In genomic region chr6:114970386-114970785, GRCm38 (mm10) we compare ENCODE assay signal across 8 mouse cellular contexts. TPM values are rescaled to one million over a fixed set of nuclear protein-coding genes. Genes with fewer than 3 reads are reported as not detected.
DNase-seq lines count a peak whose midpoint lies in the region; ATAC-seq and TF ChIP-seq lines count a peak whose summit lies in the region.

No protein-coding gene starts in this region.

- DNase-seq in lung, postnatal 14 days, result no peak
- DNase-seq in ovary, postnatal 10 days (ENCODE audit: low spot score), result no peak
- DNase-seq in B cell, adult 2 months, result no peak

- peaks cover 22% of the 10 kb centered on the region for H3K4me1 ChIP-seq in lung, embryonic 15.5 days
- H3K4me1 ChIP-seq in embryonic facial prominence, embryonic 12.5 days, result peaks cover 10% of the 10 kb centered on the region; the same call in 1 of the 2 replicates
- H3K4me1 ChIP-seq in intestine, postnatal 0 days (replicated peaks; ENCODE audit: control insufficient read depth, insufficient read depth, low read length), result no peaks in the 10 kb centered on the region; the same call in 1 of the 2 replicates
- peaks cover 3% of the 10 kb centered on the region; the same call in 1 of the 2 replicates for H3K4me1 ChIP-seq in stomach, embryonic 14.5 days (ENCODE audit: control insufficient read depth, insufficient read depth, low read length)

- no peak overlapping the region for H3K4me3 ChIP-seq in lung, embryonic 15.5 days
- H3K4me3 ChIP-seq in embryonic facial prominence, embryonic 12.5 days, result 0 out of 2 replicates have a peak overlapping the region, but pooled peaks have one; percentile 2
- no peak overlapping the region; the same call in 1 of the 2 replicates for H3K4me3 ChIP-seq in intestine, postnatal 0 days (ENCODE audit: low read depth, low read length)
- H3K4me3 ChIP-seq in stomach, embryonic 14.5 days (ENCODE audit: low read depth, low read length), result no peak overlapping the region

- peak overlapping the region; percentile 97; the same call in 1 of the 2 replicates for H3K4me2 ChIP-seq in lung, embryonic 15.5 days
- H3K4me2 ChIP-seq in embryonic facial prominence, embryonic 12.5 days (replicated peaks), result peak overlapping the region; percentile 99
- H3K4me2 ChIP-seq in intestine, postnatal 0 days (replicated peaks; ENCODE audit: low read depth), result peak overlapping the region; percentile 96; the same call in 1 of the 2 replicates
- peak overlapping the region; percentile 99; the same call in 1 of the 2 replicates for H3K4me2 ChIP-seq in stomach, embryonic 14.5 days (replicated peaks; ENCODE audit: low read depth, low read length)

- H3K9ac ChIP-seq in lung, embryonic 15.5 days, result no peak overlapping the region
- no peak overlapping the region for H3K9ac ChIP-seq in embryonic facial prominence, embryonic 12.5 days
- H3K9ac ChIP-seq in intestine, postnatal 0 days (ENCODE audit: low read depth, low read length), result no peak overlapping the region
- no peak overlapping the region for H3K9ac ChIP-seq in stomach, embryonic 14.5 days (replicated peaks; ENCODE audit: low read depth, low read length)

- no peaks in the 10 kb centered on the region for H3K9me3 ChIP-seq in lung, embryonic 15.5 days
- H3K9me3 ChIP-seq in embryonic facial prominence, embryonic 12.5 days, result no peaks in the 10 kb centered on the region
- H3K9me3 ChIP-seq in intestine, postnatal 0 days (ENCODE audit: control insufficient read depth), result no peaks in the 10 kb centered on the region
- no peaks in the 10 kb centered on the region for H3K9me3 ChIP-seq in stomach, embryonic 14.5 days (ENCODE audit: control insufficient read depth, low read depth, low read length)

- no peak for ATAC-seq in lung, embryonic 15.5 days (ENCODE audit: borderline replicate concordance, extremely low read depth, low FRiP score, low TSS enrichment)
- ATAC-seq in embryonic facial prominence, embryonic 12.5 days (ENCODE audit: insufficient number of reproducible peaks, insufficient read depth, low FRiP score, low TSS enrichment), result no peak
- no peak for ATAC-seq in intestine, postnatal 0 days
- no peak for ATAC-seq in stomach, embryonic 14.5 days (ENCODE audit: insufficient number of reproducible peaks, insufficient read depth, low FRiP score, low read depth)
- ATAC-seq in erythroblast, adult 5-6 weeks (replicated peaks; ENCODE audit: low FRiP score, poor library complexity, severe bottlenecking), result no peak

- H3K27me3 ChIP-seq in lung, embryonic 15.5 days, result 0 out of 2 replicates have a peak, but pooled peaks cover 8% of the 10 kb centered on the region
- H3K27me3 ChIP-seq in embryonic facial prominence, embryonic 12.5 days, result peaks cover 6% of the 10 kb centered on the region; the same call in 1 of the 2 replicates
- H3K27me3 ChIP-seq in intestine, postnatal 0 days (replicated peaks; ENCODE audit: control insufficient read depth, insufficient read depth, low read length), result no peaks in the 10 kb centered on the region
- H3K27me3 ChIP-seq in stomach, embryonic 14.5 days (ENCODE audit: control insufficient read depth, insufficient read depth, low read length), result 0 out of 2 replicates have a peak, but pooled peaks cover 6% of the 10 kb centered on the region

- no peak overlapping the region for H3K27ac ChIP-seq in lung, embryonic 15.5 days
- H3K27ac ChIP-seq in embryonic facial prominence, embryonic 12.5 days, result 0 out of 2 replicates have a peak overlapping the region, but pooled peaks have one; percentile 36
- no peak overlapping the region for H3K27ac ChIP-seq in intestine, postnatal 0 days (ENCODE audit: low read depth, low read length)
- H3K27ac ChIP-seq in stomach, embryonic 14.5 days (ENCODE audit: low read length), result no peak overlapping the region

- no peaks in the 10 kb centered on the region for H3K36me3 ChIP-seq in lung, embryonic 15.5 days
- no peaks in the 10 kb centered on the region for H3K36me3 ChIP-seq in embryonic facial prominence, embryonic 12.5 days
- no peaks in the 10 kb centered on the region for H3K36me3 ChIP-seq in intestine, postnatal 0 days (ENCODE audit: control insufficient read depth, insufficient read depth)
- H3K36me3 ChIP-seq in stomach, embryonic 14.5 days (ENCODE audit: control insufficient read depth, insufficient read depth, low read length), result no peaks in the 10 kb centered on the region

- 29% methylated on average over 6 of the region's 6 CpGs for WGBS in lung, embryonic 15.5 days
- WGBS in embryonic facial prominence, embryonic 12.5 days, result 18% methylated on average over 6 of the region's 6 CpGs
- WGBS in intestine, postnatal 0 days, result 22% methylated on average over 6 of the region's 6 CpGs
- WGBS in stomach, embryonic 14.5 days, result 21% methylated on average over 6 of the region's 6 CpGs

- no peak for TF ChIP-seq CTCF in intestine, postnatal 0 days (IDR thresholded peaks at IDR 0.05; ENCODE audit: low read depth)

RNA-seq across cellular contexts. Expression of gene Vgll4, which starts 0.6 kb away (rescaled TPM):
- 133 and 147 TPM in 2 replicates for polyA plus RNA-seq in lung, embryonic 15.5 days (2015; fragmentation: Nextera tagmentation; extraction: Ambion mirVana)
- 135 and 136 TPM in 2 replicates for polyA plus RNA-seq in embryonic facial prominence, embryonic 12.5 days (2016; fragmentation: Nextera tagmentation; extraction: Ambion mirVana)
- 31.1 and 33.0 TPM in 2 replicates for polyA plus RNA-seq in intestine, postnatal 0 days (2015; fragmentation: Nextera tagmentation; extraction: Ambion mirVana)
- 82.0 and 84.9 TPM in 2 replicates for polyA plus RNA-seq in stomach, embryonic 14.5 days (2014; fragmentation: Nextera tagmentation; extraction: Ambion mirVana)
- total RNA-seq in erythroblast, adult 5-6 weeks (2015; ENCODE audit: low replicate concordance), result 4.2 and 5.0 TPM in 2 replicates
- total RNA-seq in erythroblast, adult 5-6 weeks (2017; ENCODE audit: low replicate concordance), result 6.5 and 13.0 TPM in 2 replicates
